Mouse (Mus musculus) olfactory bulb, adult 2 months (tissue): Measurements from ENCODE around the gene Sox5. TPM values are rescaled to one million over a fixed set of nuclear protein-coding genes. Genes with fewer than 3 reads are reported as not detected.

ENCODE experiments used
- H3K27ac ChIP-seq: fragments of 200-500 bp; 2 replicates; pipeline ENCODE4 v1.5.1; 2012; ENCODE audit warnings: low read depth, low read length; ENCODE audit not compliant: insufficient read depth
- H3K4me1 ChIP-seq: fragments of 200-500 bp; 2 replicates; pipeline ENCODE4 v1.6.1; 2012; ENCODE audit warnings: low read length; ENCODE audit not compliant: control insufficient read depth, insufficient read depth
- H3K4me3 ChIP-seq: fragments of 200-500 bp; 2 replicates; pipeline ENCODE4 v1.5.1; 2012; ENCODE audit warnings: mild to moderate bottlenecking, low read depth, low read length, moderate library complexity; ENCODE audit not compliant: insufficient read depth
- CTCF ChIP-seq: fragments of 200-500 bp; IDR thresholded peaks from 2 replicates; pipeline ENCODE4 v1.5.1; 2012; ENCODE audit warnings: low read depth, mild to moderate bottlenecking, low read length, moderate library complexity; ENCODE audit not compliant: insufficient read depth
- POLR2A ChIP-seq: fragments of 200-500 bp; IDR thresholded peaks from 2 replicates; pipeline ENCODE4 v1.6.1; 2012; ENCODE audit warnings: mild to moderate bottlenecking, low read depth, low read length, moderate library complexity; ENCODE audit not compliant: insufficient read depth
- WGBS: fragments of 180-500 bp; shearing (Covaris S2); methylation state at CpG from one replicate; pipeline ENCODE4 v1.1.7; 2018; 5-methylcytosine and 5-hydroxymethylcytosine counted together
- polyA plus RNA-seq: library from polyadenylated mRNA; stranded (reverse); fragments of >200 nt; gene quantifications from 2 replicates; pipeline ENCODE4 v1.2.4, GENCODE M21; 2012; ENCODE audit warnings: low replicate concordance; ENCODE audit not compliant: missing spikeins, insufficient read depth, insufficient read length

Sox5 gene
- polyA plus RNA-seq, 1 experiment = not detected

DNA sequence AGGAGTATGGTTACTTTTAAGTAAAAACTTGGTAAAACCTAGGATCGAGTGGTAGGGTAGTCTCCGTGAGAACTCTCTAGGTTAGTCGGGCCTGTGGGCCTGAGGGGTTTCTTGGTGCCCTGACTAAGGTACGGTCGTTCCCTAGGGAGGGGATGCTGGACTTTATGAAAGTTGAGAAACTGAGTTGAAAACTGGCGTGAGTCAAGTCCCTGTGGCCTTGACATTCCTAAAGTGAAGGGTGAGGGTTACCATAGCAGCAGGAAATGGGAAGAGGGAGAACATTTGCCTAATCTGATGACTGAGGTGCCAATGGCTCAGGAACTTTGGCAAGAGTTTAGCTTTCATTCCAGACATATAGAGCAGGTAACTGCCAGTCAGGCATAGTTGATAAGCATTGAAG lies 956.7 kb downstream of the Sox5 start:
- no peak for TF ChIP-seq CTCF
- 82% methylated on average over 6 of the region's 6 CpGs for WGBS

GRCm38 (mm10) chr6:143788446-143788845 lies 993.3 kb downstream of the Sox5 start:
- no peaks in the 10 kb centered on the region for H3K4me1 ChIP-seq
- TF ChIP-seq CTCF (no peak), POLR2A (no peak)
- WGBS = 86% methylated on average over 2 of the region's 2 CpGs
- no peak overlapping the region for H3K27ac ChIP-seq
- no peak overlapping the region for H3K4me3 ChIP-seq

More for the DNA sequence above, 956.7 kb downstream of the Sox5 start:
- Histone ChIP-seq H3K4me1 (no peaks in the 10 kb centered on the region), H3K27ac (no peak overlapping the region), H3K4me3 (no peak overlapping the region)

GRCm38 (mm10) chr6:143787360-143787759 lies 994.4 kb downstream of the Sox5 start:
- Histone ChIP-seq H3K4me3 (no peak overlapping the region), H3K27ac (no peak overlapping the region), H3K4me1 (no peaks in the 10 kb centered on the region)
- no peak for TF ChIP-seq CTCF
- WGBS = 87% methylated on average over 5 of the region's 5 CpGs

DNA sequence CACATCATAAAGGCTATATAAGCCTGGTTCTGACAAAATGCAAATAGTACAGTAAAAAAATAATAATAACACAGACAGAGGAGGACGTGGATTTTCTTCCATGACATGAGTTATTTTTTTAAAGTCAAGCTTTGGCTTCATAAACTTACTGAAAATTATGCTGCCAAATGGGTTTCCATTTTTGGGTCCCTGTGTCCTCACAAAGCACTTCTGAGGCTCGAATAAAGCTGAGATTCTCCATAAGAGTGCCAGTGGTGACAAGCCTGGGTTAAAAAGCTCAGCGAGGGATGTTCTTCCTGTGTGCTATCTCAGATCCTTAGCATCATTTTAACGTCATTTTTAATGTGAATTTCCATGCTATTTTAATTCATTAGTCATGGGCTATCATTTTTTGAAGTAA lies 996.1 kb downstream of the Sox5 start:
- Histone ChIP-seq H3K4me1 (no peaks in the 10 kb centered on the region), H3K4me3 (no peak overlapping the region), H3K27ac (no peak overlapping the region)
- TF ChIP-seq POLR2A (no peak), CTCF (no peak)
- 77% methylated on average over 4 of the region's 4 CpGs for WGBS
